Mouse (Mus musculus) hindbrain, embryonic 12.5 days (tissue): ENCODE measurements at regions not wholly inside any gene's neighbourhood (a gene's known extent, or its start where the extent isn't known, plus 50 kb on each side); places are given as distances from the start of the nearest gene placed in this dataset.

Experiments used
- ATAC-seq: fragments of 200-750 bp; cut with Nextera tagmentation; 2 replicates; pipeline ENCODE4 v1.8.0; 2017; ENCODE audit warnings: moderate TSS enrichment; ENCODE audit not compliant: low FRiP score
- H3K27ac ChIP-seq: fragments of 300-500 bp; sonication (generic); 2 replicates; pipeline ENCODE4 v1.5.1; 2016; ENCODE audit warnings: mild to moderate bottlenecking
- H3K27me3 ChIP-seq: fragments of 300-500 bp; sonication (generic); 2 replicates; pipeline ENCODE4 v1.6.1; 2016; ENCODE audit warnings: mild to moderate bottlenecking
- H3K36me3 ChIP-seq: fragments of 300-500 bp; sonication (generic); 2 replicates; pipeline ENCODE4 v1.6.1; 2016; ENCODE audit warnings: mild to moderate bottlenecking
- H3K4me1 ChIP-seq: fragments of 300-500 bp; sonication (generic); 2 replicates; pipeline ENCODE4 v1.6.1; 2016
- H3K4me2 ChIP-seq: fragments of 300-500 bp; sonication (generic); replicated peaks from 2 replicates; pipeline ENCODE4 v1.6.1; 2016; ENCODE audit warnings: mild to moderate bottlenecking
- H3K4me3 ChIP-seq: fragments of 300-500 bp; sonication (generic); 2 replicates; pipeline ENCODE4 v1.5.1; 2016; ENCODE audit warnings: mild to moderate bottlenecking
- H3K9ac ChIP-seq: fragments of 300-500 bp; sonication (generic); 2 replicates; pipeline ENCODE4 v1.6.1; 2016; ENCODE audit warnings: mild to moderate bottlenecking, moderate library complexity
- H3K9me3 ChIP-seq: fragments of 300-500 bp; sonication (generic); replicated peaks from 2 replicates; pipeline ENCODE4 v1.6.1; 2016; ENCODE audit warnings: mild to moderate bottlenecking
- WGBS: fragments of 180-500 bp; shearing (Covaris S2); methylation state at CpG from one replicate; pipeline ENCODE4 v1.1.7; 2016; 5-methylcytosine and 5-hydroxymethylcytosine counted together

DNA sequence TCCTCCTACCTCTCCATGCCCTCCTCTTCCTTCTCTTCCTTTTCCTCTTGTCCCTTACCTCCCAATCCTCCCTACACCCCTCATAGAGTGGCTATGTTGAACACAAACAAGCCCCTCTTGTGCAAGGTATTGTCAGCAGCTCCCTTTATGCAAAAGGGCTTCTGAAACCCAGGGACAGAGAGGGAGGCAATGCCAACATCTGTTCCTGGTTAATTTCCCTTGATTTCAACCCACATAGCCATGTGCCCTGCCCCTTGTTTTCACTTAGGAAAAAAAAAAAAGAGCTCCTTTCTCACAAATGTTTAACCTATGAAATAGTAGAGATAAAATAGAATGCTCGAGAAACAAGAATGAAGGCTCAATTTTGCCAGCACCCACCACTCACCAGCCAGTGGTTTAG is 333.5 kb downstream of the Bckdhb start:
- H3K27me3 ChIP-seq: no peaks in the 10 kb centered on the region
- H3K36me3 ChIP-seq: no peaks in the 10 kb centered on the region
- no peak overlapping the region for H3K27ac ChIP-seq
- no peak overlapping the region for H3K9ac ChIP-seq
- no peak overlapping the region for H3K4me2 ChIP-seq
- H3K9me3 ChIP-seq: no peaks in the 10 kb centered on the region
- H3K4me3 ChIP-seq: no peak overlapping the region
- ATAC-seq: no peak
- H3K4me1 ChIP-seq: peaks cover 2% of the 10 kb centered on the region; the same call in 1 of the 2 replicates
- WGBS: 63% methylated on average over 1 of the region's 1 CpGs

DNA sequence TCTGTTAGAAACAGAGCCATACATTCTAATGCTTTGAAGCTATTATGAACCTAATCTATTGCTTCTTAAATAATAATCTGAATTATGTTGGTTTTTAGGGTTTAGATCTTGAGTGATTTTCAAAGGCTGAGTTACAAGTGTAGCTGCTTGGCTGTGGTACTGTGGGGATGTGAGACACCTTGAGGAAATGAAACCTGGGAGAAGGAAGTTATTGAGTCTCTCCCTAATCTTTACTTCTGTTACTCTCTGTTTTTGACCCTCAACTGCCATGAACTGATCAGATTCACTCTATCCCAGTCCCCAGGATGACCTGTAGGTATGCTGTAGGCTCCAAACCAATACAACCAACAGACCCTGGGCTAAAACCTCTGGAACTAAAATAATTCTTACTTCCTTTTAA is 334.8 kb downstream of the Bckdhb start:
- Histone ChIP-seq H3K9ac (no peak overlapping the region), H3K9me3 (no peaks in the 10 kb centered on the region), H3K4me3 (no peak overlapping the region), H3K27me3 (no peaks in the 10 kb centered on the region), H3K36me3 (no peaks in the 10 kb centered on the region), H3K27ac (no peak overlapping the region), H3K4me1 (no peaks in the 10 kb centered on the region), H3K4me2 (no peak overlapping the region)
- no peak for ATAC-seq

DNA sequence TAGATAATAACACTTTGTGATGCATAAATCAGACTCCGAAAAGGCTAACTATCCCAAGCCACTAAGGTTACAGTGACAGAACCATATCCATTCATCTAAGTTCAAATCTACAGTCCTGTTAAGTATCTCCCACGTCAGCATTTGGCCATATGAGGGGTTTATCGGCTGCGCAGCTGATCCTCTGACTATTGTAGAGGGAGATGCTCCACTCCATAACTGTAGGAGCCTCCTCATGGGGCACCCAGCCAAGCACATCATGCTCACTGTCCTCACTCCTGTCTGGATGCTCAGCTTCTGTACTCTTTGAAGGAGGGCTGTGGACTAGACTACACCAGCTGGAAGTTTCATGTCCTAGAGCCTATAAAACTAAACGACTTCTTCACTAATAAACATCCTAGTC is 337.2 kb downstream of the Bckdhb start:
- Histone ChIP-seq H3K4me1 (no peaks in the 10 kb centered on the region), H3K4me2 (no peak overlapping the region), H3K9ac (no peak overlapping the region), H3K27ac (no peak overlapping the region), H3K27me3 (no peaks in the 10 kb centered on the region), H3K9me3 (no peaks in the 10 kb centered on the region), H3K4me3 (no peak overlapping the region), H3K36me3 (no peaks in the 10 kb centered on the region)
- 84% methylated on average over 5 of the region's 5 CpGs for WGBS
- ATAC-seq: no peak

DNA sequence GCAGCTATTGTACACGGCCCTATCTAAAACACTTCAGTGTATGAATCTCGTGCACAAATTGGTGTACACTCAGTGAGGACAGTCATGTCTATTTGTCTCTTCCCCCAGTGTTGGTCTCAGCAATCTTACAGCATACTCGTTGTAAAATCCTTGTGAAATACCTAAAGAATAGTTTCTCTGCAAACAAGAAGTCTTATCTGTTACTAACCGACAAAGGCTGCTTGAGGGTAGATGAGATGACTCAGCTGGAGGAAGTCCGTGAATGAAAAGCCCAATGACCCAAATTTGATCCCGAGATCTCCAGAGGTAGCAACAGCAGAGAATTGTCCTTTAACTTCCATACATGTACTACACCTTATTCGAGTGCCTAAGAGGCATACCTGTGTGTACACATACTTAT is 342.0 kb downstream of the Bckdhb start:
- ATAC-seq: no peak
- Histone ChIP-seq H3K4me1 (no peaks in the 10 kb centered on the region), H3K36me3 (no peaks in the 10 kb centered on the region), H3K27me3 (no peaks in the 10 kb centered on the region), H3K4me2 (no peak overlapping the region), H3K4me3 (no peak overlapping the region), H3K9ac (no peak overlapping the region), H3K27ac (no peak overlapping the region), H3K9me3 (no peaks in the 10 kb centered on the region)
- WGBS: 88% methylated on average over 7 of the region's 7 CpGs

DNA sequence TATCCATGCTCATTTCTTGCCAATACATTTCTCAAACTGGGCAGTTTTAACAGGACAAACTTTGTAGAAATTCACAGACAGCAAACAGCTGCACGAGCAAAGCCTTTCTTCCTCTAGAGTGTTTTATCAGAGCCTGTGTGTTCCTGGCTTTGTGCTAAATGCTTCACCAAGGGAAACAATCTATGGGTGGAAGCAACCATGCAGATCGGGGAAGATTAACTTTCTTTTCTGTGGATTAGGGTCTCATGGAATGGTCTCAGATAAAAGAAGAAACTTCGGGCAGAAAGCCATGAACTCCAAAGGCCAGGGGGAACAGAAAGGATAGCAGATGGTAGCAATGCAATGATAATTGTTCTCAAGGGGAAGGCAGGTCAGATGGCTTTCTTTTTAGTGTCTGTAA is 349.7 kb downstream of the Bckdhb start:
- ATAC-seq: no peak
- H3K27me3 ChIP-seq: no peaks in the 10 kb centered on the region
- WGBS: 64% methylated on average over 3 of the region's 3 CpGs

DNA sequence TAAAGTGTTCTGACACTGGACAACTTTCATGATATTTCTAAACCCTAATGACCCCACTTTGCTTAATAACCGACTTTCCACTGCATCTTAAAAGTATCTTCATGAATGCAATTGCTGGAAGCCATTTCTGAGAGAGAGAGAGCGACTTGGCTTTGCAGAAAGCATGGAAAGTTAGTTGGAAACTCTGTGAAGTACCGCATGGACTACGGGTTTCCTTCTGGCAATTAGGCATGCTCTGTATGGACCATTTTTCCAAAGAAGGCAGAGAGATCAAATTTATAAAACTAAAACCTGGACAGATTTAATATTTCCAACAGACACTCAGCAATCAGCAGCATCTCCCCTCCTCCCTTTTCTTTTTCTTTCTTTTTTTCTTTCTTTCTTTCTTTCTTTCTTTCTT is 353.4 kb downstream of the Bckdhb start:
- Histone ChIP-seq H3K9me3 (no peaks in the 10 kb centered on the region), H3K27me3 (no peaks in the 10 kb centered on the region)

More for the DNA sequence above, 349.7 kb downstream of the Bckdhb start:
- Histone ChIP-seq H3K27ac (no peak overlapping the region), H3K4me2 (no peak overlapping the region), H3K36me3 (no peaks in the 10 kb centered on the region), H3K4me1 (peaks cover 2% of the 10 kb centered on the region; the same call in 1 of the 2 replicates), H3K9ac (no peak overlapping the region), H3K9me3 (no peaks in the 10 kb centered on the region), H3K4me3 (no peak overlapping the region)

DNA sequence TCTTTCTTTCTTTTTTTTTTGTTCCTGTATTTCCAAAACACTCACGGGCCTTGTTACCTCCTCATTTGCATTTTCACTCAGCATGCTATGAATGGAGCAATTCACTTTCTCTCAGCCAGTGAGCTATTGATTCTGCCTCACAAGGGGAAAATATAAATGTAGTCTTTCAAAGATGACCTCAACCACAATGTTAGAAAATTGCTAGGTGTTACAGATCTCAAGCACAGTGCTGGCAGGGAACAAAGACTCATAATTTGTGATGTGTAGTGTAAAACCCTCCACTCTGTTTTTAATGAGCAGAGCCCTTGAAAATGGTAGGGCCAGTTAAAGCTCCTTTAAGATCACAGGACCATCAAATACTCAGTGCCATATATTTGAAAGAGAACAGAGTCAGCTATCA is 353.8 kb downstream of the Bckdhb start:
- no peak for ATAC-seq
- Histone ChIP-seq H3K27me3 (no peaks in the 10 kb centered on the region), H3K36me3 (no peaks in the 10 kb centered on the region), H3K9ac (no peak overlapping the region), H3K4me2 (no peak overlapping the region), H3K4me3 (no peak overlapping the region), H3K9me3 (no peaks in the 10 kb centered on the region), H3K27ac (no peak overlapping the region; the same call in 1 of the 2 replicates), H3K4me1 (peaks cover 2% of the 10 kb centered on the region; the same call in 1 of the 2 replicates)
- 17% methylated on average over 1 of the region's 1 CpGs for WGBS

More for the DNA sequence above, 353.4 kb downstream of the Bckdhb start:
- Histone ChIP-seq H3K4me2 (no peak overlapping the region), H3K27ac (peak overlapping the region; percentile 52; the same call in 1 of the 2 replicates), H3K4me3 (no peak overlapping the region), H3K4me1 (peaks cover 2% of the 10 kb centered on the region; the same call in 1 of the 2 replicates), H3K36me3 (no peaks in the 10 kb centered on the region), H3K9ac (no peak overlapping the region)
- ATAC-seq: no peak
- WGBS: 48% methylated on average over 4 of the region's 4 CpGs

DNA sequence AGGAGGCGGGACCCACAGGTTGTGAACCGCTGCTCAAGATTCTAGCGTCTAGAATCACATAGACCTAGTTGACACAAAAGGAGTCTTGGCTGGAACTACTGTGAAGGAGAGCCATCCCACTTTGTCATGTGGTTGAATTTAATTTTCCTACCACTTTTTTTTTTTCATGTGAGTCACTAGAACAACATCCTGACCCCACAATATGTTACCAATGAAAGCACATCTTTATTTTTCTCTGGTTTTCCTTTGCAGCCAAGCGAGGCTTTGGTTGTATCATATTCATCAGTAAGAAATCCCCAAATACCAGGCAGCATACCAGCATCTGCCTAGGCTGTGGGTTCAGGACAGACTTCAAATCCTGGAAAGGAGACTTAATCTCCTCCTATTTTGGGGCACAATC is 356.0 kb downstream of the Bckdhb start:
- no peak for ATAC-seq
- no peak overlapping the region for H3K9ac ChIP-seq
- H3K4me2 ChIP-seq: no peak overlapping the region
- no peaks in the 10 kb centered on the region for H3K27me3 ChIP-seq
- WGBS: 94% methylated on average over 4 of the region's 4 CpGs
- peaks cover 2% of the 10 kb centered on the region; the same call in 1 of the 2 replicates for H3K4me1 ChIP-seq
- no peak overlapping the region for H3K4me3 ChIP-seq
- no peaks in the 10 kb centered on the region for H3K9me3 ChIP-seq
- no peaks in the 10 kb centered on the region for H3K36me3 ChIP-seq
- H3K27ac ChIP-seq: no peak overlapping the region

DNA sequence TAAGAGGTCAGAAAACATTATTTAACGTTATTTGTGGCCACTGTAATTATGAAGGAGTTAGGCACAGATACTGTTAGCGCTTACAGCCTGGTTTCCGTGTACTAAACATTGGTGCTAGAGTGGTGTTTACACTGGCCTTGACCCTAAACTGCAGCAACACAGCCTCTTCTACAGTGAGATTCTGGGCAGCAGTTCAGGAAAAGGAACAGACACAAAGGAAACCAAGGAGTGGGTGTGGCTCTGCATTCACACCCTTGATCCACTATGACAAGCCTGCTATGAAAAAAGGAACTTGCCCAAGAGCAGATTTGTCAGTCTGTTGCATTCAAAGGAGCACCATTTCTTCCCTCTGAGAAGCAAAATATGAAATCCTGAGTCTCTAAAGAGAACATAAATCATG is 356.7 kb downstream of the Bckdhb start:
- H3K9me3 ChIP-seq: no peaks in the 10 kb centered on the region
- ATAC-seq: peak; percentile 67
- H3K9ac ChIP-seq: no peak overlapping the region
- H3K4me2 ChIP-seq: no peak overlapping the region
- H3K36me3 ChIP-seq: no peaks in the 10 kb centered on the region
- WGBS: 69% methylated on average over 3 of the region's 3 CpGs
- H3K27me3 ChIP-seq: no peaks in the 10 kb centered on the region
- peaks cover 2% of the 10 kb centered on the region; the same call in 1 of the 2 replicates for H3K4me1 ChIP-seq
- H3K27ac ChIP-seq: no peak overlapping the region
- no peak overlapping the region for H3K4me3 ChIP-seq

DNA sequence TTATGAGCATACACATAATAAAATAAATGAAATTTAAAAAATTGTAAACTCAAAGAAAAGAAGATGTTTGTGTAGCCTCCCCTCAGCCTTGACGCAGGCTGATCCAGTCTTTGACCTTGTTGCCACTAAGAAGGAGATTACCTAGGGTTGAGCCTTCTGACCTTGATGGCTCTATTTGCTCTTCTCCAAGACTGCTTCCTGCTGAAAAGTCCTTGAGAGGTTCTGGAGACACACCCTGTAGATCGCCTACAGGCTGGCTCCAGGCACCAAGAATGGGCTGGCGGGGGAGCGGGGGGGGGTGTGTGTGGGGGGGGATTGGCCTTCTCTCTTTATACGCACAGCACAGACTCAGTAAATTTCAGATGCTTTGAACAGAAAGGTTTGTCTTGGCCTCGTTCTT is 358.4 kb downstream of the Bckdhb start:
- no peak overlapping the region for H3K9ac ChIP-seq
- no peaks in the 10 kb centered on the region for H3K4me1 ChIP-seq
- no peaks in the 10 kb centered on the region for H3K36me3 ChIP-seq
- ATAC-seq: no peak
- no peak overlapping the region for H3K27ac ChIP-seq
- H3K9me3 ChIP-seq: no peaks in the 10 kb centered on the region
- H3K27me3 ChIP-seq: no peaks in the 10 kb centered on the region
- WGBS: 88% methylated on average over 5 of the region's 6 CpGs
- no peak overlapping the region for H3K4me3 ChIP-seq
- no peak overlapping the region for H3K4me2 ChIP-seq

DNA sequence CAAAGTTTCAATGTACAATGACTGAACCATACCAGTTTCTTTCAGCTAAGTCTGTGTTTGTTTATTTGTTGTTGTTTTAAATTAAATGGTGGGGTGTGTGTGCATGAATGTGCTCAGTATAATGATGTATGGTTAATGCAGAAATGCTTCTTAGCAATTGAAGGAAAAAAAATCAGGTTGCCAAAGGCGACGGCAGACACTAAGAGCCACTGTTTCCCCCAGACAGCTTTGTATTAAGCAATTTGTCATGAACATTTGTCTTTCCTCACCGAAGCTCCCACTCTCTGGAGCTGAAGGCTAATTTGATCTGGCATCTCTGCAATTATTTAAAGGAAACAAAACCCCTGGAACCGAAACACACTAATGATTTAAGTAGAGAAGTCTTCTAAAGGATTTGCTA is 360.7 kb downstream of the Bckdhb start:
- Histone ChIP-seq H3K4me3 (no peak overlapping the region), H3K9me3 (no peaks in the 10 kb centered on the region), H3K27me3 (no peaks in the 10 kb centered on the region), H3K4me1 (no peaks in the 10 kb centered on the region), H3K9ac (no peak overlapping the region), H3K4me2 (no peak overlapping the region), H3K27ac (no peak overlapping the region), H3K36me3 (no peaks in the 10 kb centered on the region)
- WGBS: 27% methylated on average over 4 of the region's 4 CpGs
- ATAC-seq: peak; percentile 57

DNA sequence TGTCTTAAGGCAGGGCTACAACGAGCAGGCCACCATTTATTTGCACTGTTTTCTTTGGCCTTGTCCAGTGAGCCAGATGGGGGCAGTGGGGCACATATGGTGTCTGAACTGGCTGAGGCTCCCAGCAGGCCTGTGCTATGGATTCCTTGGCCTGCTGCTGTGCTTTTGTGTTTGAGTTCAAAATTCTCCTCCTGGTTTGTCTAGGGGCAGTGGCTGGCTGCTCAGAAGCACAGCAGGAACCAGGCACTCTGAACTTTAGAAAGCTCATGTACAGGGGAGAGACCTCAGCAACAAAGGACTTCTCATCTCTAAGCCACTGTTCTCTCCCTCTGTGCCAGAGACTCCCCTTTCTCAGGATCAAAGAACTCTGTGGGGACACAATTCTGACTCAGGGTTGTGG is 370.9 kb downstream of the Bckdhb start:
- Histone ChIP-seq H3K4me1 (peaks cover 3% of the 10 kb centered on the region; the same call in 1 of the 2 replicates), H3K4me2 (no peak overlapping the region), H3K9ac (no peak overlapping the region), H3K4me3 (no peak overlapping the region), H3K36me3 (no peaks in the 10 kb centered on the region), H3K27me3 (no peaks in the 10 kb centered on the region), H3K27ac (no peak overlapping the region), H3K9me3 (no peaks in the 10 kb centered on the region)
- ATAC-seq: no peak
- 34% methylated on average over 1 of the region's 1 CpGs for WGBS

DNA sequence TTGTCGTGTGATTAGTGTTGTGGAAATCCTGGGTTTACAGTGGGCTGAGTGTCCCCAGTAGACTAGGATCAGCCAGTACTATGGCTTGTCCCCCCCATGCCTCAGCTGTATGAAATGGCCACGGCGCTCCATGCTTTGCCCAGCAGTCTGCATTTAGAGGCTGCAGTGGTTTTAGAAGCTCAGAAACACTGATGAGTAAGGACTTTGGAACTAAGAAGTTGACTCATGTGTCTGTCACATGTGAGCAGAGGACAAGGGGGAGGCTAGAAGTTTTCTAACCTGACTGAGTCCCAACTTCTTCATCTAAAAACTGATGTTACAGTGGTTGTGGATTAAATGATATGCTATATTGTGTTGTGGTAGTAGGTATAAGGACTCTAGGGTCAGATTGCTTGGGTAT is 371.5 kb downstream of the Bckdhb start:
- Histone ChIP-seq H3K36me3 (no peaks in the 10 kb centered on the region), H3K9me3 (no peaks in the 10 kb centered on the region), H3K4me3 (no peak overlapping the region), H3K4me1 (peaks cover 3% of the 10 kb centered on the region; the same call in 1 of the 2 replicates), H3K4me2 (no peak overlapping the region), H3K27ac (no peak overlapping the region), H3K9ac (no peak overlapping the region), H3K27me3 (no peaks in the 10 kb centered on the region)
- WGBS: 86% methylated on average over 3 of the region's 3 CpGs
- no peak for ATAC-seq
